Mouse (Mus musculus): ENCODE data around the gene Smg5. TPM values are rescaled to one million over a fixed set of nuclear protein-coding genes. Genes with fewer than 3 reads are reported as not detected.
"Not testable (repeated sequence)": the region's sequence is repeated elsewhere in the genome, so short reads cannot be mapped to it uniquely, and the experiment has no call there.

Gene Smg5
- polyA plus RNA-seq (2016; fragmentation: Nextera tagmentation; extraction: Ambion mirVana), result 83.3 and 83.8 TPM in 2 replicates

DNA sequence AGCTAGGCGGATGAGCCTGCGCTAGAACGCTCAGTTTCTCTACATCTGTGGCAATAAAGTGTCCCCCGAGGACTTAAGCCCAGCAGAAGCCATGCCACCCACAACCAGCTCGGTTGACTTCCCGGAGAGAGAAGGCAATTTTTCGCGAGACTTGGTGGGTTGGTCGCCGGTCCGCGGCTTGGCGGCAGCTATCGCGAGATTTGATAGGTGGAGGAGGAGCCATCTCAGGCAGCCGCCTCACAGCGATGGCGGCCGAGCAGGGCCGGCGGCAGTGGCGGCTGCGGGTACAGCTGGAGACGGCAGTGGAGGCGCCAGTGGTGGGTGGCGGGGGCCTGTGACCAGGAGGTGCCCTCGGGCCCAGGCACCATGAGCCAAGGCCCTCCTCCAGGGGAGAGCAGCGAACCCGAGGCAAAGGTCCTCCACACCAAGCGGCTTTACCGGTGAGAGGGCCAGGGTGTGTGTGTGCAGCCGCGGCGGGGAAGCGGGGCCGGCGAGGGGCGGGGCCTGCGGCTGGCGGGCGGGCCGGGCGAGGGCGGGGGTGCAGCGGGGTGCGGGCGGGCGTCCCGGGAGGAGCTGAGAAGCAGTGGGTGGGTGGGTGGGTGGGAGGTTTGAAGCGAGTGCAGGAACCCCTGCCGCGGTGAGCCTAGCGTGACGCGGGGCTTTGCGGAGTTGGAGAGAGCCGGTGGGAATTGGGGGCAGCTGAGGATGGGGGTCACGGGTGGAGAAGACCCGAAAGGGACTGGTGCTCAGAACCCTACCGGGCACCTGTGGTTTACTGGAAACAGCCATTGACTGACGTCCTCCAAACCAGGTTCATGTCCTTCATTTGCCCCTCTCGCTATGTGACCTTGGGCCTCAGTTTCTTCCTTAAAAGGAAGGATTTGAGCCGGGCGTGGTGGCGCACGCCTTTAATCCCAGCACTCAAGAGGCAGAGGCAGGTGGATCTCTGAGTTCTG is at the start of gene Smg5, which contains the start of gene Tmem79:
TSS of gene Smg5 (plus strand) at position 203 of the 956 bp plus-strand sequence.
TSS of gene Tmem79 (minus strand) at position 91 of the 956 bp plus-strand sequence.
- no peaks in the 10 kb centered on the region for H3K9me3 ChIP-seq (replicated peaks)
- ATAC-seq (ENCODE audit: low FRiP score), result peak; percentile 95
- H3K27ac ChIP-seq, result peak within 1 kb of the TSS; percentile 96
- H3K9ac ChIP-seq, result peak within 1 kb of the TSS; percentile 89
- peak within 1 kb of the TSS; percentile 86 for H3K4me3 ChIP-seq
- peaks cover 29% of the 10 kb centered on the region for H3K4me1 ChIP-seq
- H3K36me3 ChIP-seq, result no peaks in the 10 kb centered on the region
- no peaks in the 10 kb centered on the region for H3K27me3 ChIP-seq
- 3% methylated on average over 61 of the region's 66 CpGs for WGBS
- H3K4me2 ChIP-seq (replicated peaks), result peak within 1 kb of the TSS; percentile 63

DNA sequence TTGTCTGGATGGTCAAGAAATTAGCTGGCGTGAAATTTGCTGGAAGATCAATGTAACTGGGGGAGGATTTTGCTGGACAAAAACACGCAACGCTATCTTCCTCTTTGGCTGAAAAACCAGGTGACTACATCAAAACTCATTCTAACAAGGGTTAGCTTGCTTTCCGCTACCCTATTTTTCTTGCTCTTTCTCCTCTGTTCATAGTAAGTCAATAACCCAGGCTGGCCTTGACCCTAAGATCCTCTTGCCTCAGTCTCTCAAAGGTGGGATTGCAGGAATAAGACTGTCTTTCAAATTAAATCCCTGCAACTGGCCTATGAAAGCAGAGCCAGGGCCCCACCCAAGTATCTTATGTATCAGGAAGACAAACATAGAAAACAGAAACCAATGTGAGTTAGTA is 49.0 kb upstream of the Smg5 start, which contains the start of gene Gm38392:
TSS of gene Gm38392 (minus strand) at position 101 of the 400 bp plus-strand sequence.
- Histone ChIP-seq H3K9ac (no peak within 1 kb of the TSS), H3K9me3 (replicated peaks) (no peaks in the 10 kb centered on the region), H3K4me3 (no peak within 1 kb of the TSS), H3K27me3 (no peaks in the 10 kb centered on the region), H3K4me1 (no peaks in the 10 kb centered on the region), H3K27ac (no peak within 1 kb of the TSS), H3K4me2 (replicated peaks) (no peak within 1 kb of the TSS), H3K36me3 (no peaks in the 10 kb centered on the region)
- ATAC-seq (ENCODE audit: low FRiP score), result no peak
- 97% methylated on average over 4 of the region's 4 CpGs for WGBS

DNA sequence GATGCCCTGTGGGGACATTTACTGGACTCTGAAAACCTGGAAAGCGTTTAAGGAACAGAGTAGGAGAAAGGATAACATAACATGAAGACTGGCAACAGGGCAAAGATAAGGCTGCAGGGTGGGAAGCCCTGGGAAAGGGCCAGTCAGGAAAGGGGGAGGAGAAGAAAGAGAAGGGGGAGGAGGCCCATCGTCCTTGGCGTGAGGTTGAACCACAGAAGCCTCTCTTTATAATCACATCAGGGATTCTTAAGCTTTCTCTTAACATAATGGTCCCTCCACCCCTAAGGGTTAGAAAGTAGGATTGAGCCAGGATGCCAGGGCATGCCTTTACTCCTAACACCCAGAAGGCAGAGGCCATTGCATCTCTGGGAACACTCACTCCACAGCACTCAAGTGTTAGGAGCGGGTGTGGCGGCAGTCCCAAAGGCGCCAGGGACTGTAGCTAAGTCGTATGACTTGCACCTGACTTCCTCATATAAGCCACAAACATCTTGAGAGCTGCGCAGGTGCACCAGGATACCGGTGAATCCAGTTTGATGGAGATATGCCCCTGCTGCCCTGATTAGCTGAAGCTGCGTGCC is 47.8 kb upstream of the Smg5 start:
- WGBS, result 86% methylated on average over 10 of the region's 10 CpGs
- ATAC-seq (ENCODE audit: low FRiP score); H3K4me2 ChIP-seq (replicated peaks); H3K27me3 ChIP-seq; H3K36me3 ChIP-seq; H3K9ac ChIP-seq; H3K4me1 ChIP-seq; H3K9me3 ChIP-seq (replicated peaks); H3K4me3 ChIP-seq; H3K27ac ChIP-seq: not testable (repeated sequence)

DNA sequence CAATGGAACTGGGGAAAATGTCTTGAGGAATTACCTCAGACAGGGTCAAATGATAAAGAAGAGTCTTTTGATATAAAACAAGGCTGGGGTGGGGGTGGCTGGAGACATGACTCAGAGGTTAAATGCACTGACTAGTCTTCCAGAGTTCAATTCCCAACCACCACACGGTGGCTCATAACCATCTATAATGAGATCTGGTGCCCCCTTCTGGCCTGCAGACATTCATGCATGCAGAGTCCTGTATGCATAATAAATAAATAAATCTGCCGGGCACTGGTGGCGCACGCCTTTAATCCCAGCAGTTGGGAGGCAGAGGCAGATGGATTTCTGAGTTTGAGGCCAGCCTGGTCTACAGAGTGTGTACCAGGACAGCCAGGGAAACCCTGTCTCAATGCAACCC is 44.1 kb upstream of the Smg5 start:
- Histone ChIP-seq H3K27me3 (no peaks in the 10 kb centered on the region), H3K9me3 (replicated peaks) (no peaks in the 10 kb centered on the region), H3K4me1 (peaks cover 6% of the 10 kb centered on the region), H3K36me3 (no peaks in the 10 kb centered on the region), H3K27ac (no peak overlapping the region), H3K9ac (no peak overlapping the region), H3K4me3 (no peak overlapping the region), H3K4me2 (replicated peaks) (no peak overlapping the region)
- ATAC-seq (ENCODE audit: low FRiP score), result no peak
- WGBS, result 50% methylated on average over 4 of the region's 4 CpGs

DNA sequence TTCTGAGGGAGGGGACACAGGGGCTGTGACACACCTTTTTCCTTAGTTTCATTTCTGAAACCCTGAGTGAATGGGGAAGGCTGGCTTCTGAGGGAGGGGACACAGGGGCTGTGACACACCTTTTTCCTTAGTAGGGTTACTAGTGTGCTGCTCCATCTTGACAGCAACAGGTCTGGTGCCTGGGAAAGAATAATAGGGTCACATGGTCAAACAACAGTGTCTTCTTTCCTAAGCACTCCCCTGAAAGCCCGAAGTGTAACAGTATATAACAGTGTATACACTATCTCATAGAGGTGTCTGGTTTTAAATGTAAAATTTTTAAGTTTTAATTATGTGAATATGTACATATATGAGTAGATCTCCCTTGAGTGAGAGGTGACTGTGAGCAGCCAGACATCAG is 40.8 kb upstream of the Smg5 start:
- peak overlapping the region; percentile 83; the same call in 1 of the 2 replicates for H3K4me3 ChIP-seq
- H3K27ac ChIP-seq, result not testable (repeated sequence)

DNA sequence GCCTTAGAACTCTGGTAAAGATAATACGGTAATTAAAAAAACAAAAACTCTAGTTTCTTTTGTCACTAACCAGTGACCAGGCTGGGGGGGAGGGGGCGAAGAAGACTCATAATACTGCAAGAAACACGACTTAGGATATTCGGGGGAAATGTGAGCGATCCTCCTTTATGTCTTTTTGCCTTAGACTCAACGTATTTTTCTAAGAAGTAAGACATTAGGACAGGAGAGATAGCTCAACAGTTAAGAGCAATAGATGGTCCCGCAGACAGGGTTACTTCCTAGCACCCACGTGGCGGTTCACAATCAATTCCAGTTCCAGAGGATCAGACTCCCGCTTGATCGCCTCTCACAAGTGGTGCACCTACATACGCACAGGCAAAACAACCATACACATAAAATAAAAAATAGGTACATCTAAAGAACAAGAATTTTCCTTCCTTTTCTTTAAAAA is 39.9 kb upstream of the Smg5 start:
- Histone ChIP-seq H3K4me3 (peak overlapping the region; percentile 83), H3K4me1 (peaks cover 16% of the 10 kb centered on the region), H3K27me3 (no peaks in the 10 kb centered on the region), H3K36me3 (peaks cover 17% of the 10 kb centered on the region), H3K4me2 (replicated peaks) (peak overlapping the region; percentile 59), H3K9ac (peak overlapping the region; percentile 59), H3K27ac (peak overlapping the region; percentile 87), H3K9me3 (replicated peaks) (no peaks in the 10 kb centered on the region)
- ATAC-seq (ENCODE audit: low FRiP score), result peak; percentile 39
- 1% methylated on average over 12 of the region's 12 CpGs for WGBS

More for the DNA sequence above, 40.8 kb upstream of the Smg5 start:
- Histone ChIP-seq H3K4me1 (peaks cover 16% of the 10 kb centered on the region), H3K9ac (peak overlapping the region; percentile 27; the same call in 1 of the 2 replicates), H3K4me2 (replicated peaks) (peak overlapping the region; percentile 59)
- H3K36me3 ChIP-seq; ATAC-seq (ENCODE audit: low FRiP score); H3K27me3 ChIP-seq; H3K9me3 ChIP-seq (replicated peaks): not testable (repeated sequence)
- 67% methylated on average over 1 of the region's 1 CpGs for whole genome bisulfite sequencing

DNA sequence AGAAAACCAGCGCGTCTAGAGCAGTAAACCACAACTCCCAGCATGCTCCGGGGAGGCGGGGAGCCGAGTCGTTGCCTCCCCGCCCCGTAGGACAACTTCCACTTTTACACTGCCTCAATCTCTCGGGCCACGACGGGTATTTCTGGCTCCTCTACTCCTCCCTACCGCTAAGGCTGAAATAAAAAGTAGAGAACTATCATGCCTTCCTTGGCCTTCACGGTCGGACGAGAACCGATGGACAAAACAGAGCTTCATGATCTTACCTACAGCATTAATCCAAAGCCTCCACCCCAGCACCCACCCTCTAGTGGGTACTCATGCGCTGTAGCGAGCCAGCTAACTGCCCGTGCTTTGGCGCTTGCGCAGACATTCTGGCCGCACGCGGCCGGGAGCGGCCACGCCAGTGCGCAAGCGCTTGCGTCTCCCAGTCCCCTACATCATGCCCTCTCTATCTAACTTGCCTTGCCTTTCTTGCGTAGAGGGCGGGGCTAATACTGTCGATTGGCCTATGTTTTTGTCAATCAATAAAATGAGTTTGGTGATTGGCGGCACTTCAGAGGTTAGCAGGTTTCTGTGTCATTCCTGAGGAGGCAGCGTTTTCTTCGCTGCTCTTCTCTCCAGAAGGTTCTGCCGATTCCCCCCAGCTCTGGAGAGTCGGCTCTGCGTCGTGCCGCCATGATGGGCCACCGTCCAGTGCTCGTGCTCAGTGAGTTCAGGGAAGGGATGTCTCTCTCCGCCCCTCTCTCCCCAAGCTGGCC is 39.3 kb upstream of the Smg5 start, which contains the start of the genes Tsacc and Cct3:
TSS of gene Tsacc (minus strand) at position 439 of the 758 bp plus-strand sequence.
TSS of gene Cct3 (plus strand) at position 556 of the 758 bp plus-strand sequence.
- peak within 1 kb of the TSS; percentile 91 for H3K4me2 ChIP-seq (replicated peaks)
- H3K4me3 ChIP-seq, result peak within 1 kb of the TSS; percentile 83
- H3K36me3 ChIP-seq, result peaks cover 23% of the 10 kb centered on the region
- peaks cover 16% of the 10 kb centered on the region for H3K4me1 ChIP-seq
- peak; percentile 99 for ATAC-seq (ENCODE audit: low FRiP score)
- WGBS, result under 1% methylated on average over 44 of the region's 44 CpGs
- H3K27me3 ChIP-seq, result no peaks in the 10 kb centered on the region
- peak within 1 kb of the TSS; percentile 88 for H3K9ac ChIP-seq
- H3K27ac ChIP-seq, result peak within 1 kb of the TSS; percentile 92
- H3K9me3 ChIP-seq (replicated peaks), result no peaks in the 10 kb centered on the region

DNA sequence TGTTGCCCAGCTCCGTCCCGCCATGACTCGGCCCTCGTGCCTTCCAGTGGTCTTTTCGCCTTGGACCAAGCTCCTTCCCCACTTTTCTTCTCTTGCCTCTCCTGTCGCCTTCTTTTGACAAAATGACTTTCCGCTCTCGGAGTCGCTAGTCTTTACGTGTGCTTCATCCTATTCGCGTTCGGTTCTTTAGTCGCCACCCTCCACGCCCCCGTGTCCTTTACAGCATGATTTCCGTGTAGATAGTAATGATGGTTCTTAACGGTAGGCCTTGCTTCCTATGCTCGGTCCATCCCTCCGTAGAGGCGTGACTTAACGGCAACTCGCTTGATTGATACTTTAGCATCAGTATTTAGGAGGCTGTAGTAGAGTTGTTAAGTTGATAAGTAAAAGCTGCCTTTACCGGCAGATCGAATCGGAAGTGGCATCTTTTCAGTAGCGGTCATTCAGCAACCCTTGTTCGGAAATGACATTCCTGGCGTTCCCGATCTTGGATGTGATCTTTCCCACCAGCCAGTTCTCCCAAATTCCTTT is 38.7 kb upstream of the Smg5 start:
- H3K4me3 ChIP-seq, result peak overlapping the region; percentile 83
- no peaks in the 10 kb centered on the region for H3K27me3 ChIP-seq
- peaks cover 16% of the 10 kb centered on the region for H3K4me1 ChIP-seq
- H3K36me3 ChIP-seq, result peaks cover 29% of the 10 kb centered on the region
- ATAC-seq (ENCODE audit: low FRiP score), result no peak
- H3K27ac ChIP-seq, result peak overlapping the region; percentile 92
- peak overlapping the region; percentile 91 for H3K4me2 ChIP-seq (replicated peaks)
- H3K9me3 ChIP-seq (replicated peaks), result no peaks in the 10 kb centered on the region
- WGBS, result under 1% methylated on average over 30 of the region's 30 CpGs
- H3K9ac ChIP-seq, result peak overlapping the region; percentile 88

DNA sequence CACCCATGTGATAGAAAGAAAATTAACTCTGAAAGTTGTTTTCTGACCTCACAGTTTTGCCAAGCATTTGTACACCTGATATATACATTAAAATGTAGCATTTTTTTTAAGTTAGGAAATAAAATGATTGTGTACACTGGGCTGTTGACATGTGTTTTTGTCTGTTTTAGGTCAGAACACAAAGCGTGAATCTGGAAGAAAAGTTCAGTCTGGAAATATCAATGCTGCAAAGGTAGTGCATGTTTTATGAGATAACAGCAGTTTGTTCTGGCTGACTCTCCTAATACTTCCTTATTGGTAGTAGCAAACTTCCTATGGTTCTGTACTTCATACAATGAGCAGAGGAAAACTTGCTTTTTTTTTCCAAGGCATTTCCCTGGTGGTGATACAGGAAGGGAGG is 36.9 kb upstream of the Smg5 start:
- Histone ChIP-seq H3K36me3 (peaks cover 45% of the 10 kb centered on the region), H3K27me3 (no peaks in the 10 kb centered on the region), H3K27ac (no peak overlapping the region), H3K4me1 (peaks cover 16% of the 10 kb centered on the region), H3K9ac (no peak overlapping the region), H3K4me2 (replicated peaks) (no peak overlapping the region), H3K9me3 (replicated peaks) (no peaks in the 10 kb centered on the region), H3K4me3 (no peak overlapping the region)
- WGBS, result 94% methylated on average over 1 of the region's 1 CpGs
- ATAC-seq (ENCODE audit: low FRiP score), result no peak

DNA sequence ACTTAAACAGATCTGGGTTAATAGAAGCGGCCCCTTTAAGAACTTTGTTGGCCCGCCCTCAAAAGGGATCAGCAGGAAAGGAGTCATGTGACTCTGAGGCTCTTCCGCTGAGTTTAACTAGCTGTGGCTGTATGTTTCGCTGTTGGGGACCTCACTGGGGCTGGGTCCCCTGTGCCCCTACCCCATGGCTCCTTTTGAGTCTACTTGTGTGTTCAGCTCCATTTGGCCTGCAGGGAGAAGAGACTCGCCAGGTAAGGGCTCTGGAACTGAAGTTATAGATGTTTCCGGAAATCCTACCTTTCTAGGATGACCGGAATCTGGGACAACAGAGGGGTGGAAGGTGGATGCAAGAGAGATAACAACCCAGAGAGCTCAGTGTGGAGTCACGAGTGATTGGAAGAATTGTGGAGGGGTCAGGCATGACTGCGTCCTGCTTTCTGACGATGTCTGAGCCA is 11.1 kb upstream of the Smg5 start, which contains the start of gene Glmp:
TSS of gene Glmp (plus strand) at position 73 of the 455 bp plus-strand sequence.
- peak; percentile 70 for ATAC-seq (ENCODE audit: low FRiP score)
- peak within 1 kb of the TSS; percentile 67 for H3K9ac ChIP-seq
- no peaks in the 10 kb centered on the region for H3K9me3 ChIP-seq (replicated peaks)
- H3K27ac ChIP-seq, result no peak within 1 kb of the TSS
- WGBS, result 2% methylated on average over 10 of the region's 10 CpGs
- H3K4me3 ChIP-seq, result peak within 1 kb of the TSS; percentile 63
- H3K4me2 ChIP-seq (replicated peaks), result peak within 1 kb of the TSS; percentile 78
- no peaks in the 10 kb centered on the region for H3K27me3 ChIP-seq
- peaks cover 12% of the 10 kb centered on the region for H3K4me1 ChIP-seq
- peaks cover 57% of the 10 kb centered on the region for H3K36me3 ChIP-seq

DNA sequence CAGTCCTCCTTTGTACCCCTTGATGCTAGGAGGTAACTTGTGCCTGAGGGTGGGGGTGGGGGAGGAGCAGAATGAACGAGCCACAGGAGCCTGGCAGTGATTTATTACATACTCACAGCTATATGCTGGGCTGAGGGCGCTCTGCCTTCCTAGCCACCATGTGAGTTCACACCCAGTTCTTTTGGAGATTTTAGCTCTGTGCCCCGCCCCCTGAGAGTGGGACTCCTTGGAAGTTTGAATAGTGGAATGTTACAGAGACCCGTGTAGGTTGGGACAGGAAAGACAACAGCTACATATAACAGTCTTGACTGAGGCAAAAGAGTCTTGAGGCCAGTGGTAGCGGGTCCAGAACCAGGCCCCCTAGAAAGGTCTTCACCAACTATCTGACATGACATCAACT is 7.1 kb upstream of the Smg5 start:
- H3K9ac ChIP-seq, result 0 out of 2 replicates have a peak overlapping the region, but pooled peaks have one; percentile 2
- H3K4me3 ChIP-seq, result no peak overlapping the region
- no peaks in the 10 kb centered on the region for H3K9me3 ChIP-seq (replicated peaks)
- H3K27ac ChIP-seq, result no peak overlapping the region
- H3K4me1 ChIP-seq, result peaks cover 12% of the 10 kb centered on the region
- no peak overlapping the region for H3K4me2 ChIP-seq (replicated peaks)
- peaks cover 26% of the 10 kb centered on the region for H3K36me3 ChIP-seq
- no peak for ATAC-seq (ENCODE audit: low FRiP score)
- WGBS, result 77% methylated on average over 5 of the region's 5 CpGs
- no peaks in the 10 kb centered on the region for H3K27me3 ChIP-seq

Measured in hindbrain, embryonic 12.5 days (tissue).